Mouse (Mus musculus) kidney, adult 8-10 months (tissue): Measurements from ENCODE around the gene Igdcc3.

Source experiments
- DNase-seq, 2 experiments: peaks; one replicate each; pipeline ENCODE4 v3.0.0; 2022

Igdcc3 gene

DNA sequence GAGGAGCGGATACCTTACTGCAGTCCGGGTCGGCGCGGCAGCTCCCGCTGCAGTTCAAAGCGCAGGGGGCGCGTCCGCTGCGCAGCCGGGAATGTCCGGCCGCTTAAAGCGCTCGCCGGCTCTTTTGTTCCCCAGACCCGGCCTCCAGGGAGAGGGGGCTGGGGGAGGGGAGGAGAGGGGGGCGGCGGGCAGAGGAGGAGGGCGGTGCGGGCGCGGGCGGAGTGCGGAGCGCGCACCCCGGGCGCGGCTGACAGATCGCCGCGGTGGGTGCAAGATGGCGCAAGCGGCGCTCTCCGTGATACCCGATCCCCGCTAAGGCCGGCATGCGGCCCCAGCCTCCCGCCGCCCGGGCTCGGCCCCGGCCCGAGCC is at the start of gene Igdcc3:
Gene Igdcc3 (plus strand): TSS at position 254 of the 370 bp plus-strand sequence.
- DNase-seq = no peak

- DNase-seq = no peak
Measured at GRCm38 (mm10) chr9:65094237-65094636, 46.8 kb upstream of the Igdcc3 start.

DNA sequence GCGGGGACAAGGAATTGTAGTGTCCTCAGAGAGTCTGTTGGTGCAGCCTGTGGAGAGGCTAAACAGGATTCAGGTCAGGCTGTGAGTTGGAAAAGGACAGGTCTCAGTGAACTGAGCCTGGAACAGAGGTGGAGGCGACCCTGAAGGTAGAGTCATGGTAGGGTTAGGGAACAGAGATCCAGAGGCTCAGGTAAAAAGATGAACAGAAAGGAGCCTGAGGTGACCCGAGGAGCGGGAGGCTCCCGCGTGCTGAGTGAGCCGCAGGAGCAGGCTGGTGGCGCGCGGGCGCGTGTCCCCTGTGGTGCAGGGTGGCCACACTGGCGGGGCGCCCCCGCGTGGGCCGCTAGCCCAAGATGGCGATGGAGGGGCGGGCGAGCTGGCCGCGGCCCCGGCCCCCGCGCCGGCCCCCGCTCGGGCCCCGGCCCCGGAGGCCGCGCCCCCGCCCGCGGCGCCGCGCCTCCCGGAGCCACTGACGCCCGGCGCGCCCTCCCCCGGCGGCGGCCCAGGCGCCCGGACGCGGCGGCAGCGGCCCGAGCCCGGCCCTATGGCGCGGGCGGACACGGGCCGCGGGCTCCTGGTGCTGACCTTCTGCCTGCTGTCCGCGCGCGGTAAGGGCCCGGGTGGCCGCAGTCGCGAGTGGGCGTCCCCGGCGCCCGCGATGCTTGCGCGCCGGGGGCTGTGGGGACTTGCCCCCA is 39.9 kb upstream of the Igdcc3 start, which contains the start of gene Igdcc4:
Gene Igdcc4 (plus strand): TSS at position 496 of the 695 bp plus-strand sequence.
- DNase-seq = no peak

DNA sequence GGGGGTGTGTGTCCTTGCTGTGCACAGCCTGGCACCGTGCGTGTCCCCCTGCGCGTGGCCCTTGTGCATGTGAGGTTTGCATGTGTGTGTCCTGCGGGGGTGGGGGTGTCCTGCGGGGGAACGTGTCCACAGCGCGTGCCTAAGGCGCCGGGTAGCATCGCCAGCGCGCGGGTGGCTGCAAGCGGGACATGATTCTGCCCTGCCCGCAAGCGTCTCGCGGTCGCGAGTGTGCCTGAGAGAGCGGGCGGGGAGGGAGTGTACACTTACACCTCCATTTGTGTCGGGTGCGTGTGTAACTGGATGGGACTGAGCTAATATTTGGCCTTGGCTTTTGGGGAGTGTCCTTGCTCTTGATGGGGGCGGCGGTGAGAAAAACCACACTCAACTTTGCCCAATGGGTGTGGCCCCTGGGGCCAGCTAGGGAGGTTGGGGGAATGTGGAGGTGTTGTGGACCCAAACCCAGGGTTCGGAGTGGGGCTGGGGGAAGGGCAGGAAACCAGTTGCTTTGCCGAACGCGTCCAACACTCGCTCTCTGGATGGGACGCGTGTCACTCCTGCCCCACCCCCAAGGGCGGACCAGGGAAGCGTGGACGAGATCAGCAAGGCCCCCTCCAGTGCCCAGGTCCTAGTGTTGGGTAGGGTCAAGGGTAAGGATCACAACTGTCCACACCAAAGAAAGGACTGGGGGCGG is 39.2 kb upstream of the Igdcc3 start:
- no peak for DNase-seq

DNA sequence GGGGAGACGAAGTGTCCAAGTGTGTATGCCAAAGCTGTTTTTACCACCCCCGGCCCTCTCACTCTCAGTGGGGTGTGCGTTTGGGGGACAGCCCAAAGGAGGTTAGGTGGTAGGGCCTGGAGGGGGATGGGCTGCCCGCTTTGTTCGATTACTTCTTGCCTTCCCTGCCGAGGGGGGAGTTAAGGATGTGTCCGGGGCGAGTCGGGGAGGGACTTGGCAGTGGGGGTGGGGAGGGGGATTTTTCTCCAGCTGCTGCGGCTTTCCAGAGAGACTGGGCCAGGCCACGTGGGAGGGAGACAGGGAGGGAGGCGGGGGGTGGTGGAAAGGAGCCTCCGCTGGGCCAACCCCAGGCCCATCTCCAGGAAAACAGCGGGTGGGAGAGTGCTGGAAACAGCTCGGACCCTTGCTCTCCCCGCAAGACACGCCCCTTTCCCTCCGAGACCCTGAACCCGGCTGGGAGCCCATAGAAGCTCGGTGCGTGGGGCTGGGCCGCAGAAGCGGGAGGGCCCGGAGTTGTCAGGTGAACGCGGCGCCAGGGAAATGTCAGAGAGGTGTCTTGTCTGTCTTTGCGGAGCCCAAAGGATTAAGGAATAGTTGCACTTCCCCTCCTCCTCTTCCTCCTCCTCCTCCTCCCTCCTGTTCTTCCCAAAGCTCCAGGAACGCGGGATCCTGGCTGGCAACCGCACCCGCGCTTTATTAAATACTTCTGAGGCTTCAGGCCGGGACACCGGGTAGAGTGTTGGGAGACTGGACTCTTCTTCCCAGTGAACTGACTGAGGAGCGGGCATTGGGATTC is 38.4 kb upstream of the Igdcc3 start:
- no peak for DNase-seq

- no peak for DNase-seq
Measured at GRCm38 (mm10) chr9:65103173-65103752, 37.7 kb upstream of the Igdcc3 start.

DNA sequence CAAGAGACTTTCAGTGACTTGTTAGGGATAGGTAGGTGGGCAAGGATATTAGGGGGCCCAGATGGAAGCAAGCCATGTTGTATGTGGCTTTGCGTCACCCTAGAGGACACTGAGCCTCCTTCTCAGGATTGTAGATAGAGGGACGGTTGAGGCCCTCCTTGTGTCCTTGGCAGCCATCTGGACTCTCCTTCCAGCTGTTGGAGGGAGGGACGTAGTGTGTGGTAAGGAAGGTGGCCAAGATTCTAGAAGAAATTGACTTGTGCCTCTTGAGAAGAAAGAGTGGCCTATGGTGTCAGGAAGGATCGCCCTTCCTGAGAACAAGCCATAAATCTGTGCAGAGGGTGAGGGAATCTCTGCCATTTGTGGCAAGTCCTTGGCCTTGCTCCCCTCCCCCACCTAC is 34.2 kb upstream of the Igdcc3 start:
- no peak for DNase-seq

- no peak for DNase-seq
Measured at GRCm38 (mm10) chr9:65107893-65108292, 33.1 kb upstream of the Igdcc3 start.

DNA sequence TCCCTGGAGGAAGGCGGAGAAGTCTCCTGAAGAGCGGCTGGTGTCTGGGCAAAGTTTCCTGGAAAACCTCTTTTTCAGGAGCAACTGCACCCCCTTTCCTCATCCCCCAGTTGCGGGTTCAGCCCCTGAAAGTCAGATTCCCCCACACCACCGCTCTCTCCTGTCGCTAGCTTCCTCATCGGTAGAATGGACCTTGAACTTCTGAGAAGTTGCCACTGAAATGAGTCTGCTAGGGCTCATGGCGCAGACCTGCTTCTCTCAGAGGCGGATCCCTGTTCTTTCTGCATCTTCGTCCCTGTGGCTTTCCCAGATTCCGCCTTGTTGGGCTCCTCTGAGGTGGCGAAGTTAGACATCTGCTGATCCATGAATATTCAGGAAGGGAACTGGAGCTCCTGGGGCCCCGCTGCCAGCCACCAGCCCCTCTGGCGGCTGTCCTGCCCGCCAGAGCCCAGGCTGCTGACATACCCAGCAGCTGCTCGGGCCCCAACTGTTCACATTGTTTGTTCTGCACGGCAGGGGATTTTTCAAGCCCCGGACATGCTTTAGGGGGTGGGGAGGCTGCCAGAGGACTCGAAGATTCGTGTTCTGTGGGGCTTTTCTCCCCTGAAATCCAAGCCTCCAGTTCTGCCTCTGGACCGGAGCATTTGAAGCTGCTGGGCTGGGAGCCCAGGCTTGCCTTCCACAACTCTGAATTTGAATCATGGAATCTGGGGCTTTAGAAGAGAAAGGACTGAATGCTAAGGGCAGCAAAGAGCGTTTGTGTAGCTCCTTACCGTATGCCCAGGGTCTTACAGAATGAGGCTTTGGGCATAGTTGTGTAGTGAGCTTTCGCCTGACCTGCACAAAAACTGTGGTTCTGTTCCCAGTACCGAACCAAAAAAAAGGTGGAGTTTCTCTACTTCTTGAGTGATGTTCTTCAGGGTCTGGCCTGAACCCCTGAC is 31.6 kb upstream of the Igdcc3 start:
- no peak for DNase-seq

DNA sequence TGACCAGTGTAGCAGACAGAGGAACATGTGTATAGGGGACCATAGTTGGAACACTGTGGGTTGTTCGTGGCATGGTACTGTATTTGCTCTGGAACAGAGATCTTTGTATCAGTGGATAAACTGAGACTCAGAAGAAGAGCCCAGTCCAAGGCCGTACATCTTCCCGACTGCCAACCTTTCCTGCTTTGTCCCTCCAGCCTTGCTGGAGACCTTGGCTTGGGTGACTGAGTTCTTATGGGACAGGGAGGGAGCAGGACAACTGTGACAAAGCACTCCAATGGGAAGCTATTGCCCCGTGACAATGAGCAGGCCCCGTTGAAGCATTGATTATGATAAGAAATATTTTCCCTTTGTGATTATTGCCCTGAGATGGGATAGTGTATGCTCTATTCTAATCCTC is 29.3 kb upstream of the Igdcc3 start:
- no peak for DNase-seq

- DNase-seq = no peak
Measured at GRCm38 (mm10) chr9:65113694-65114093, 27.3 kb upstream of the Igdcc3 start.

- no peak for DNase-seq
Measured at GRCm38 (mm10) chr9:65115891-65116290, 25.1 kb upstream of the Igdcc3 start.

DNA sequence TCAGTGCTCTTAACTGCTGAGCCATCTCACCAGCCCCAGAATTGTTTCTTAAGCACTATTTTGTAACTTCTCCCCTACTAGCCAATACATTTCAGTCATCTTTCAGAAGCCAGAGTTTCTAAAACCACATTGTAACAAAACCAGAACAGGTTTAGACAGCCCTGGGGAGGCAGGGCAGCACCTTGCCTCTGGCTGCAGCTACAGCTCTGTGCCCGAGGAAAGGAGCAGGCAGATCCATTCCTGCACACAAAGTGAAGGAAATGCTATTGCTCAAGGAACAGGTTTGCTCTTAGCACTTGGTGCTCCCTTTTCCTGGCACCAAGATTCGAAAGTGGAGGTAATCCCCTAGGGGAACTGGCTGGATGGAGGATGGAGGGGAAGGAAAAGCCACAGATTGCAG is 23.5 kb upstream of the Igdcc3 start:
- DNase-seq = no peak

DNA sequence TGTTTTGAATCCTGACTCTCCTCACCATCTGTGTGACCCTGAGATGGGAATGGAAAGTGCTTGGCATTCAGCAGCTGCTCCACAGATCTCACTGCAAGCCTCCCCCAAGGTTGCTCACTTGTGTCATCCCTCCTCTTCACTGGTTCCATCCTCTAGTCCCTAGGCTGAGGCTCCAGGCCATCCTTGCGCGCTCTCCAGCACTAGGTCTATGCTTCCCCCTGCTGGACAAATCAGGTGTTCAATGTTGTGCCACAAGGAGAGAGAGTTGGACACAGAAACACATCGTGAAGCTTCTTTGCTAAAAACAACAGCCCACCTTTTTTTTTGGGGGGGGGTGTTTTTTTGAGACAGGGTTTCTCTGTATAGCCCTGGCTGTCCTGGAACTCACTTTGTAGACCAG is 20.1 kb upstream of the Igdcc3 start:
- peak; percentile 26 to 70 for DNase-seq

- no peak for DNase-seq
Measured at GRCm38 (mm10) chr9:65122545-65122944, 18.4 kb upstream of the Igdcc3 start.

- DNase-seq = peak in 1 of 2 experiments; percentile 34
Measured at GRCm38 (mm10) chr9:65123552-65124168, 17.3 kb upstream of the Igdcc3 start.

GRCm38 (mm10) chr9:65128123-65128815 is 12.7 kb upstream of the Igdcc3 start:
- DNase-seq = peak in 1 of 2 experiments; percentile 30

DNA sequence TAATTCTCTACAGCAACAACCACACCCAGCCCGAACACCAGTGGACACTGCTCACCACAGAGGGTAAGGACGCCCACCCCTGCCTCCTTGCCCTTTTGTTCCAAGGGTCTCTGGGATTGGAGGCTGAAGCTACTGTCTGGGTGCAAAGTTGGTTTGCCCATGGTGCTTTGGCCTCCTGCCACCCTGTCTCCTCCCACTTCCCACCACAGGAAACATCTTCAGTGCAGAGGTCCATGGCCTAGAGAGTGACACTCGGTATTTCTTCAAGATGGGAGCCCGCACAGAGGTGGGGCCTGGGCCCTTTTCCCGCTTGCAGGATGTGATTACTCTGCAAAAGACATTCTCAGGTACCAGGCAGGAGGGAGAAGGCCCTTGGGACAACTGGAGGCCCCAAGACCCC is 9.3 kb upstream of the Igdcc3 start:
- no peak for DNase-seq

- DNase-seq = peak; percentile 34 to 78
Measured at GRCm38 (mm10) chr9:65133739-65134138, 7.2 kb upstream of the Igdcc3 start.

DNA sequence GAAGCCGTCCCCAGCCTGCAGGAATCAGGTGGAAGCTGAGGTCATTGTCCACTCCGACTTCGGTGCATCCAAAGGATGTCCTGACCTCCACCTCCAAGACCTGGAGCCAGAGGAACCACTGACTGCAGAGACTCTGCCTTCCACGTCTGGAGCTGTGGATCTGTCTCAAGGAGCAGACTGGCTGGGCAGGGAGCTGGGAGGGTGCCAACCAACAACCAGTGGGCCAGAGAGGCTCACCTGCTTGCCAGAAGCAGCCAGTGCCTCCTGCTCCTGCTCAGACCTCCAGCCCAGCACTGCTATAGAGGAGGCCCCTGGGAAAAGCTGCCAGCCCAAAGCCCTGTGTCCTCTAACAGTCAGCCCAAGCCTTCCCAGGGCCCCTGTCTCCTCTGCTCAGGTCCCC is 5.9 kb upstream of the Igdcc3 start:
- no peak for DNase-seq

DNA sequence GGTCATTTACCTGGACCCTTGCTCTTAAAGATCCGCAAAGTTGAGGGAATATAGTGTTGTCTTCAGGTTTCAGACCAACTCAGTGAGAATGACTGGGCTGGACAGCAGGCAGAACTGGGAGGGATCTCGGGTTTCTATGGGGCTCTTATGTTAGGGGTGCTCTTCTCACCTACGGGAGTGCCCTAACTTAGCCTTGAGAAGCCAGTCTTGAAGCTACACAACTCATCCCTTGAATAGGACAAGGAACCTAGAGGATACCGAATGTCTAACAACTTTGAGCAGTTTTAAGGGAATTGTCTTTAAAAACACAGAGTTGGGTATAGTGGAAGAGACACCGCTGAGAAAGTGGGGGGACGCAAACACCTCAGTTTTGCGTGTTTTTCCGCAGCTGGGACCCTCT is 498 bp upstream of the Igdcc3 start:
- DNase-seq = no peak
